Comparison of ENCODE assay signal across 25 mouse cellular contexts in genomic region chr6:32971926-32972325, GRCm38 (mm10).
"Had no signal": no experiment of that assay in that cellular context is flagged by ENCODE, and none has a peak within 500 bp of the region (broad histone marks: within the 10 kb centered on the region; RNA-seq: fewer than 3 reads in every experiment).

No protein-coding gene starts in this region.

- H3K36me3 ChIP-seq: embryonic facial prominence, embryonic 12.5 days; embryonic facial prominence, embryonic 15.5 days; forebrain, embryonic 12.5 days; forebrain, embryonic 15.5 days had no signal

- H3K4me2 ChIP-seq: embryonic facial prominence, embryonic 12.5 days; embryonic facial prominence, embryonic 13.5 days; embryonic facial prominence, embryonic 15.5 days; forebrain, embryonic 12.5 days; forebrain, embryonic 13.5 days; forebrain, embryonic 15.5 days had no signal

- H3K4me3 ChIP-seq: embryonic facial prominence, embryonic 10.5 days; embryonic facial prominence, embryonic 12.5 days; embryonic facial prominence, embryonic 13.5 days; embryonic facial prominence, embryonic 15.5 days; erythroblast, embryonic 14.5 days; forebrain, embryonic 10.5 days; forebrain, embryonic 12.5 days; forebrain, embryonic 13.5 days; forebrain, embryonic 15.5 days; gastrocnemius, adult 2 months; heart, adult 2 months had no signal

- DNase-seq: cerebellum, adult 9-10 months; cerebellum, adult 9-11 months; cerebellum, postnatal 10 days; cerebellum, postnatal 14 days; cerebellum, postnatal 25 days; cerebellum, postnatal 36 days; embryo, embryonic 11 days; forebrain, postnatal 0 days; gastrocnemius, adult 2 months; gastrocnemius, postnatal 10 days; gastrocnemius, postnatal 14 days; gastrocnemius, postnatal 25 days; gastrocnemius, postnatal 36 days; heart, adult 11 months; heart, adult 18-20 months; heart, adult 2 months had no signal

- H3K4me1 ChIP-seq: embryonic facial prominence, embryonic 12.5 days; embryonic facial prominence, embryonic 13.5 days; embryonic facial prominence, embryonic 15.5 days; forebrain, embryonic 13.5 days; forebrain, embryonic 15.5 days had no signal

- H3K9ac ChIP-seq: embryonic facial prominence, embryonic 12.5 days; embryonic facial prominence, embryonic 13.5 days; embryonic facial prominence, embryonic 15.5 days; forebrain, embryonic 12.5 days; forebrain, embryonic 13.5 days; forebrain, embryonic 15.5 days; forebrain, postnatal 0 days had no signal

- H3K27ac ChIP-seq: embryonic facial prominence, embryonic 10.5 days; embryonic facial prominence, embryonic 12.5 days; embryonic facial prominence, embryonic 13.5 days; embryonic facial prominence, embryonic 15.5 days; forebrain, embryonic 10.5 days; forebrain, embryonic 12.5 days; forebrain, embryonic 13.5 days; forebrain, embryonic 15.5 days; gastrocnemius, adult 2 months; heart, adult 2 months had no signal

- H3K27me3 ChIP-seq: embryonic facial prominence, embryonic 12.5 days; embryonic facial prominence, embryonic 13.5 days; embryonic facial prominence, embryonic 15.5 days; forebrain, embryonic 12.5 days; forebrain, embryonic 13.5 days; forebrain, embryonic 15.5 days had no signal

- H3K9me3 ChIP-seq: embryonic facial prominence, embryonic 10.5 days; embryonic facial prominence, embryonic 12.5 days; embryonic facial prominence, embryonic 13.5 days; embryonic facial prominence, embryonic 15.5 days; forebrain, embryonic 10.5 days; forebrain, embryonic 12.5 days; forebrain, embryonic 13.5 days; forebrain, embryonic 15.5 days had no signal
